Mouse (Mus musculus) kidney, embryonic 15.5 days (tissue): ENCODE results near the gene Actb. TPM values are rescaled to one million over a fixed set of nuclear protein-coding genes. Genes with fewer than 3 reads are reported as not detected.

Experiments used
- ATAC-seq: fragments of 200-750 bp; cut with Nextera tagmentation; replicated peaks from 2 replicates; pipeline ENCODE4 v1.8.0; 2017; ENCODE audit warnings: moderate TSS enrichment; ENCODE audit not compliant: low FRiP score
- H3K27ac ChIP-seq: fragments of 300-500 bp; sonication (generic); 2 replicates; pipeline ENCODE4 v1.5.1; 2015; ENCODE audit warnings: mild to moderate bottlenecking, inconsistent platforms
- H3K27me3 ChIP-seq: fragments of 300-500 bp; sonication (generic); 2 replicates; pipeline ENCODE4 v1.6.1; 2015; ENCODE audit warnings: inconsistent platforms
- H3K36me3 ChIP-seq: fragments of 300-500 bp; sonication (generic); 2 replicates; pipeline ENCODE4 v1.6.1; 2015; ENCODE audit warnings: inconsistent platforms
- H3K4me1 ChIP-seq: fragments of 300-500 bp; sonication (generic); 2 replicates; pipeline ENCODE4 v1.6.1; 2015; ENCODE audit warnings: inconsistent platforms
- H3K4me2 ChIP-seq: fragments of 300-500 bp; sonication (generic); 2 replicates; pipeline ENCODE4 v1.6.1; 2015; ENCODE audit warnings: moderate library complexity, mild to moderate bottlenecking, inconsistent platforms
- H3K4me3 ChIP-seq: fragments of 300-500 bp; sonication (generic); replicated peaks from 2 replicates; pipeline ENCODE4 v1.5.1; 2015; ENCODE audit warnings: mild to moderate bottlenecking, inconsistent platforms
- H3K9ac ChIP-seq: fragments of 300-500 bp; sonication (generic); 2 replicates; pipeline ENCODE4 v1.6.1; 2015; ENCODE audit warnings: mild to moderate bottlenecking, inconsistent platforms
- H3K9me3 ChIP-seq: fragments of 300-500 bp; sonication (generic); replicated peaks from 2 replicates; pipeline ENCODE4 v1.6.1; 2016; ENCODE audit warnings: inconsistent platforms
- WGBS: fragments of 180-500 bp; shearing (Covaris S2); methylation state at CpG from one replicate; pipeline ENCODE4 v1.1.7; 2015; ENCODE audit warnings: mixed read lengths; 5-methylcytosine and 5-hydroxymethylcytosine counted together
- polyA plus RNA-seq: library from polyadenylated mRNA; unstranded; fragments of >200 nt; fragmentation: Nextera tagmentation; extraction: Ambion mirVana; gene quantifications from 2 replicates; pipeline ENCODE4 v1.2.1, GENCODE M21; 2015

Actb gene
- polyA plus RNA-seq, 1 experiment from 2014 or later: 14,718 TPM

GRCm38 (mm10) chr5:142932084-142932685, 25.6 kb upstream of the Actb start:
- 21% methylated on average over 9 of the region's 9 CpGs for WGBS
- Histone ChIP-seq H3K4me1 (peaks cover 32% of the 10 kb centered on the region), H3K4me3 (no peak overlapping the region), H3K27ac (peak overlapping the region; percentile 20; the same call in 1 of the 2 replicates), H3K9ac (no peak overlapping the region), H3K4me2 (no peak overlapping the region), H3K27me3 (no peaks in the 10 kb centered on the region), H3K36me3 (no peaks in the 10 kb centered on the region), H3K9me3 (no peaks in the 10 kb centered on the region)
- peak; percentile 24; the same call in 1 of the 2 replicates for ATAC-seq

DNA sequence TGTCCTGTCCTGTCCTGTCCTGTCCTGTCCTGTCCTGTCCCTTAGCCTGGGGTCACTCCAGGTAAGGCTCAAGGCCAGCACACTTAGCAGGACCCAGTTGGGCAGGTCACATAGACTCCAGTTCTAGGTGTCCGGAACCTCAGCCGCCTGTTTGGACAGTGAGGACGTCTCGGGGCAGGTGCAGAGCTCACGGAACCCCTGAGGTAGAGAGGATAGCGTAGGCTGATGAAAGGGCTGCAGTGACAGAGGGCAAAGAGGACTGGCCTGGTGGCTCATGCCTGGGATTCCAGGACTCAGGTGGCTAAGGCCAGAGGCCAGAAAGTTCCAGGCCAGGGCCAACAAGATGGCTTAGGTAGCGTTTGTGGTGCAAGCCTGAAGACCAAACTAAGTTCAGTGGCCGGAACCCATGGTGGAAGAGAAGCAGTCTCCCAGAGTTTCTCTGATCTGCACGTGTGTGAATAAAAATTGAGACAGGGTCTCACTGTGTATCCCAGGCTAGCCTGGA, 24.7 kb upstream of the Actb start:
- no peak for ATAC-seq
- H3K36me3 ChIP-seq: no peaks in the 10 kb centered on the region
- no peak overlapping the region for H3K9ac ChIP-seq
- no peak overlapping the region for H3K4me3 ChIP-seq
- 0 out of 2 replicates have a peak overlapping the region, but pooled peaks have one; percentile 20 for H3K27ac ChIP-seq
- H3K9me3 ChIP-seq: no peaks in the 10 kb centered on the region
- WGBS: 88% methylated on average over 9 of the region's 9 CpGs
- no peak overlapping the region for H3K4me2 ChIP-seq
- peaks cover 41% of the 10 kb centered on the region for H3K4me1 ChIP-seq
- no peaks in the 10 kb centered on the region for H3K27me3 ChIP-seq

- H3K9ac ChIP-seq: peak overlapping the region; percentile 56
- no peaks in the 10 kb centered on the region for H3K9me3 ChIP-seq
- H3K4me1 ChIP-seq: peaks cover 44% of the 10 kb centered on the region
- H3K4me2 ChIP-seq: peak overlapping the region; percentile 78
- ATAC-seq: no peak
- peak overlapping the region; percentile 50 for H3K4me3 ChIP-seq
- H3K27me3 ChIP-seq: no peaks in the 10 kb centered on the region
- WGBS: 13% methylated on average over 4 of the region's 4 CpGs
- H3K36me3 ChIP-seq: no peaks in the 10 kb centered on the region
- H3K27ac ChIP-seq: peak overlapping the region; percentile 87
Measured at GRCm38 (mm10) chr5:142929400-142929752, 22.8 kb upstream of the Actb start.

DNA sequence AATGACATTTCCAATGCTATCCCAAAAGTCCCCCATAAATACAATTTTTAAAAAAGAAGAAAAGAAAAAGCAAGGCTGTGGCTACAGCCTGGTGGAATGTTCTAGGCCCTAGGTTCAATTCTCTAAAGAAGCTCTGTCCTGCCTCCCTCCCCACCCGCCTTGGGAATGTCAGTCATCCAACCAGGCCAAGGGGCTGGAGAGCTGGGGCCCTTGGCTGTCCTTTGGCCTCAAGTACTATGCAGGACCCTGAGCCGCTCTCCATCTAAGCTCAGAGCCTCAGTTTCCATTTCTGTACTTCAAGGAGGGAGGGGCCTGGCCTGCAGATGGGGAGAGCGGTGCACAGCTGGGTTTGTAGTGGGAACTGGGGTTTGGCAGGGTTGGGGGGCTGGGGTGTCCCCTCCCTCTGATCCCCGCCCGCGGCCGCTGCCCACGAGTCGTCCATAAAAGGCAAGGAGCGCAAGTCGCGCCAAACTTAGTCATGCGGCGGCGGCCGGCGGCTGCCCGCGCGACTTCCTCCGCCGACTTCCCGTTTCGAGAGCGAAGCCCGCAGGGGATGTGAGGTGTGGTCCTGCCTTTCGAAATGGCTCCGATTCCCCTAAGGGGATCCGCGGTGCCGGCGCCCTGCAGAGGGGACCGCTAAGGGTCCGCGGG, 22.3 kb upstream of the Actb start:
- WGBS: 4% methylated on average over 35 of the region's 35 CpGs
- peak; percentile 37 for ATAC-seq

DNA sequence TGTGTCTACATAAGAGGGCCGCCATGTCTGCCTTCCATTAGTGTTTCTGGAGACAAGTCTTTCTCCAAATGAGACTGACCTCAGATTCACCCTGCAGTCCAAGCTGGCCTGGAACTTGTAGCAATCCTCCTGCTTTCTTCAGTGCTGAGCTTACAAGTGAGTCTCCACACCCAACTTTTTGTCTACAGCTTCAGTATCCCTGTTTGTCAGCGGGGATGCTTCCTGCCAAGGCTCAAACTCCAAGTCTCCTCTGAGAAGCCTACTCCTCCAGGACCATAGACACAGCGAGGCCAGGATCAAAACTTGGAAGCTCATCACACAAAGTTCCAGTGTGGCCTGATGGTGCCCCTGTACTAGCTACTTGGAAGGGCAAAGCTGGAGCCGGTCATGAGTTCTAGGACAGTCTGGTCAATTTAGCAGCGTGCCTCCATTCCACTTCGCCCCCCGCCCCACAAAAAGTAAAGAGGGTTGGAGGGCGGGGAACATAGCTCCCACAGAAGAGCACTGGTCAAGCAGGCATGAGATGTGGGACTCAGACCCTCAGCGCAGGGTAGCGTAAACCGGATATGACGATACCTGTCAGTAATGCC, 20.9 kb upstream of the Actb start:
- no peaks in the 10 kb centered on the region for H3K9me3 ChIP-seq
- 93% methylated on average over 12 of the region's 12 CpGs for WGBS
- ATAC-seq: no peak
- no peak overlapping the region for H3K9ac ChIP-seq
- H3K36me3 ChIP-seq: no peaks in the 10 kb centered on the region
- peak overlapping the region; percentile 84 for H3K27ac ChIP-seq
- H3K27me3 ChIP-seq: no peaks in the 10 kb centered on the region
- no peak overlapping the region for H3K4me3 ChIP-seq
- H3K4me1 ChIP-seq: peaks cover 45% of the 10 kb centered on the region
- H3K4me2 ChIP-seq: no peak overlapping the region

More for the DNA sequence above, 22.3 kb upstream of the Actb start:
- Histone ChIP-seq H3K4me2 (peak overlapping the region; percentile 78), H3K27ac (peak overlapping the region; percentile 87), H3K36me3 (no peaks in the 10 kb centered on the region), H3K27me3 (no peaks in the 10 kb centered on the region), H3K9me3 (no peaks in the 10 kb centered on the region), H3K4me1 (peaks cover 47% of the 10 kb centered on the region), H3K4me3 (peak overlapping the region; percentile 50), H3K9ac (peak overlapping the region; percentile 56)

- no peaks in the 10 kb centered on the region for H3K9me3 ChIP-seq
- no peaks in the 10 kb centered on the region for H3K27me3 ChIP-seq
- WGBS: 45% methylated on average over 3 of the region's 3 CpGs
- peak overlapping the region; percentile 26 for H3K4me2 ChIP-seq
- peak overlapping the region; percentile 84 for H3K27ac ChIP-seq
- no peak for ATAC-seq
- H3K4me3 ChIP-seq: no peak overlapping the region
- no peak overlapping the region for H3K9ac ChIP-seq
- peaks cover 44% of the 10 kb centered on the region for H3K4me1 ChIP-seq
- no peaks in the 10 kb centered on the region for H3K36me3 ChIP-seq
Measured at GRCm38 (mm10) chr5:142926940-142927228, 20.3 kb upstream of the Actb start.

DNA sequence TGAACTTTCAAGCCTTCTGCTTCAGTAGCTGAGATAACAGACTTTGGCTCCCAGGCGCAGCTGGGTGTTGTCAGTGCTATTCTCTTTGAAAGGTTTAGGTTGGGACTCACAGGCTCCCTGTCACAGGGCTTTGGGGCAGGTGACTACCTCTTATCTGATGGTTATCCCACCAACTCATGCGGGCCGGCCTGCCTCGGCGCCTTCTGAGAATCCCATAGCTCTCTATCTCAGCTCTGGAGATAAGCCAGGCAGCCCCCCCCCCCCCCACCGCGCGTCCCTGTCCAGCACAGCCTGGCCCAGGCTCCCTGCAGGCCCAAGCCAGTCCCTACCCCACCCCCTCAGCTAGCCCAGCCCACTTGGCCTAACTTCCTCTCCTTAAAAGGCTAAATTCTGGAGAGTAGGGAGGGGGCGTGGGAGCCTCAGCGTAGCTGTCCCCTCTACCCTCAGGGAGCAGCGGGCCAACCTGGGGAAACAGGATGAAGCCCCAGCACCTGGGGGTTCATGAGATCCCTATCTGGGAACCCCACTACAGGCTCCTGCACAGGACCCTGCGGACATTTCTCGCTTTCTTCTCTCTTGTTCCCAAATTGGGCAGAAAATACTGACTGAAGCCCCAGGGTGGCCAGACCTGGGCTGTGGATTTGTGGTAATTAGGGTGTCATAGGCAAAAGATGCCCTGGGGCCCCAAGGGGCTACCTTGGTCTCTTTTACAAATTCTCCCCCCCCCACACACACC, 19.8 kb upstream of the Actb start:
- peak overlapping the region; percentile 84 for H3K27ac ChIP-seq
- 0 out of 2 replicates have a peak overlapping the region, but pooled peaks have one; percentile 2 for H3K4me3 ChIP-seq
- peak; percentile 81 for ATAC-seq
- H3K9ac ChIP-seq: no peak overlapping the region
- H3K27me3 ChIP-seq: no peaks in the 10 kb centered on the region
- 16% methylated on average over 13 of the region's 13 CpGs for WGBS
- no peaks in the 10 kb centered on the region for H3K36me3 ChIP-seq
- peak overlapping the region; percentile 26 for H3K4me2 ChIP-seq
- peaks cover 46% of the 10 kb centered on the region for H3K4me1 ChIP-seq
- H3K9me3 ChIP-seq: no peaks in the 10 kb centered on the region

DNA sequence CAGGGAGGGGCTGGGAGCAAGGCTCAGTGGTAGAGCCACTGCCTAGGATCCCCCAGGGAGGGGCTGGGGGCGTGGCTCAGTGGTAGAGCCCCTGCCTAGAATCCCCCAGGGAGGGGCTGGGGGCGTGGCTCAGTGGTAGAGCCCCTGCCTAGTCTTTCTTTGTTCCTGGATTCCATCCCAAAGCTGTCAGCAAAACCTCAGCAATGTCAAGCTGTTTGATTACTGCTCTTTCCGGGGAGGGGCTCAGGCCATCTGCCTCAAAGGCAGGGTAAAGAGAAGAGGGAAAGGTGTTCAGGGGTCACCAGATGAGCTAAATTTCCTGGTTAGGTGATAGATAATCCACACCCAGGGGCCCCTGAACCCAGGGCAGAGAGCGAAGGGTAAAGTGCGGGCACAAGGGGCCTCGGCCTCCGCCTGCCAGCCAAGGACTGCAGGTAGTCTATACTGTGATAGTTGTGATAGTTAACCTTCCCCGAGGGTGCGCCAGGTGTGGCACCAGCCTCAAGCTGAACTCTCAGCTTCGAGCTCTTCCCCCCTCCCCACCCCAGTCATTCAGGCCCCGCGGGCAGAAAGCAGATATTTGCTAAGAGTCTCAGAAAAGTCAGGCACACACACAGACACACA, 17.9 kb upstream of the Actb start:
- no peak overlapping the region for H3K27ac ChIP-seq

GRCm38 (mm10) chr5:142923781-142924180, 17.2 kb upstream of the Actb start:
- no peak for ATAC-seq
- Histone ChIP-seq H3K4me3 (no peak overlapping the region), H3K4me1 (peaks cover 40% of the 10 kb centered on the region), H3K4me2 (no peak overlapping the region), H3K36me3 (no peaks in the 10 kb centered on the region), H3K9ac (no peak overlapping the region), H3K27ac (no peak overlapping the region), H3K9me3 (no peaks in the 10 kb centered on the region), H3K27me3 (no peaks in the 10 kb centered on the region)
- 76% methylated on average over 3 of the region's 3 CpGs for WGBS

More for the DNA sequence above, 17.9 kb upstream of the Actb start:
- Histone ChIP-seq H3K27me3 (no peaks in the 10 kb centered on the region), H3K4me3 (no peak overlapping the region), H3K9me3 (no peaks in the 10 kb centered on the region), H3K9ac (no peak overlapping the region), H3K36me3 (no peaks in the 10 kb centered on the region), H3K4me1 (peaks cover 47% of the 10 kb centered on the region), H3K4me2 (no peak overlapping the region)
- ATAC-seq: no peak
- WGBS: 77% methylated on average over 12 of the region's 12 CpGs

- Histone ChIP-seq H3K9ac (no peak overlapping the region), H3K4me3 (no peak overlapping the region), H3K27me3 (no peaks in the 10 kb centered on the region), H3K36me3 (no peaks in the 10 kb centered on the region), H3K27ac (no peak overlapping the region), H3K9me3 (no peaks in the 10 kb centered on the region), H3K4me1 (peaks cover 34% of the 10 kb centered on the region), H3K4me2 (no peak overlapping the region)
- 88% methylated on average over 5 of the region's 5 CpGs for WGBS
- ATAC-seq: no peak
Measured at GRCm38 (mm10) chr5:142922251-142922650, 15.7 kb upstream of the Actb start.

- Histone ChIP-seq H3K27me3 (no peaks in the 10 kb centered on the region), H3K4me2 (no peak overlapping the region), H3K4me3 (no peak overlapping the region), H3K4me1 (peaks cover 22% of the 10 kb centered on the region), H3K36me3 (no peaks in the 10 kb centered on the region), H3K9ac (no peak overlapping the region), H3K27ac (peak overlapping the region; percentile 55), H3K9me3 (no peaks in the 10 kb centered on the region)
- WGBS: 65% methylated on average over 6 of the region's 6 CpGs
- no peak for ATAC-seq
Measured at GRCm38 (mm10) chr5:142921074-142921459, 14.5 kb upstream of the Actb start.
